ENCODE assay signal across 13 mouse cellular contexts in the genomic region with DNA sequence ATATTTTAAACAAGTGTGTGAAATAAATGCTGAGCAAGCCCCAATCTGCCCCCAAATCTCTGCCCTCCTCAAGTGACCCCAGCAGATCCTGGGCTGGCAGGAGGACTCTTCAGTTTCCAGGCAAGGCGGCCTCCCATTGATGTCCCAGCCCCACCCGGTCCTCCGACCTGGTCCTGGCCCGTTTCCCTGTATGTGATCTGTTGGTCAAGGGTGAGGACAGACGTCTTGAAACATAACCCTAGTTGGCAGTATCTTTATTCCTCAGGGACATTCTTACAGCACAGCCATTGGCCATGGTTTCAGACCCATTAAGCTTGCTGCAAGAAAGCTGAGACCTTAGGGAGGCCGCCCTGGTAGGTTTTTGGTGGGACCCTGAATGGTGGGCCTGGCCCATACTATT.
"Had no signal": no experiment of that assay in that cellular context is flagged by ENCODE, and none has a peak within 500 bp of the region (broad histone marks: within the 10 kb centered on the region; RNA-seq: fewer than 3 reads in every experiment).

No protein-coding gene starts in this region.

- H3K4me3 ChIP-seq: left cerebral cortex, adult 2 months; limb, embryonic 15.5 days; liver, embryonic 12.5 days; midbrain, embryonic 10.5 days had no signal

- H3K4me2 ChIP-seq: limb, embryonic 15.5 days; liver, embryonic 12.5 days; lung, embryonic 14.5 days had no signal

- ATAC-seq: liver, embryonic 12.5 days; midbrain, embryonic 16.5 days had no signal

- H3K9ac ChIP-seq: limb, embryonic 15.5 days; liver, embryonic 12.5 days; lung, embryonic 14.5 days had no signal

- DNase-seq: kidney, postnatal 10 days; lung, embryonic 14.5 days; lung, postnatal 10 days; lung, postnatal 4 days; right cerebral cortex, adult 18-20 months; right cerebral cortex, postnatal 25 days; thymus, adult 18-20 months; thymus, postnatal 25 days had no signal

- H3K27ac ChIP-seq: left cerebral cortex, adult 2 months; limb, embryonic 15.5 days; liver, embryonic 12.5 days; midbrain, embryonic 10.5 days had no signal

- H3K27me3 ChIP-seq: liver, embryonic 12.5 days had no signal

- H3K9me3 ChIP-seq: limb, embryonic 15.5 days; liver, embryonic 12.5 days; midbrain, embryonic 10.5 days had no signal

- H3K36me3 ChIP-seq: liver, embryonic 12.5 days; midbrain, embryonic 10.5 days had no signal
